Mouse (Mus musculus) liver, embryonic 11.5 days (tissue): Measurements from ENCODE around the gene Pygl. TPM values are rescaled to one million over a fixed set of nuclear protein-coding genes. Genes with fewer than 3 reads are reported as not detected.

Source experiments
- ATAC-seq: fragments of 200-750 bp; cut with Nextera tagmentation; replicated peaks from 2 replicates; pipeline ENCODE4 v1.8.0; 2017; ENCODE audit warnings: moderate number of reproducible peaks, mild to moderate bottlenecking, moderate TSS enrichment, moderate library complexity; ENCODE audit not compliant: low FRiP score
- DNase-seq: peaks from one replicate; pipeline ENCODE4 v3.0.0-alpha.2; 2017; ENCODE audit warnings: low spot score
- H3K27ac ChIP-seq: fragments of 300-500 bp; sonication (generic); 2 replicates; pipeline ENCODE4 v1.5.1; 2014; ENCODE audit warnings: mild to moderate bottlenecking, low read depth, low read length, control low read depth
- H3K27me3 ChIP-seq: fragments of 300-500 bp; sonication (generic); replicated peaks from 2 replicates; pipeline ENCODE4 v1.6.1; 2014; ENCODE audit warnings: low read length, mixed read lengths; ENCODE audit not compliant: control insufficient read depth, insufficient read depth
- H3K36me3 ChIP-seq: fragments of 300-500 bp; sonication (generic); 2 replicates; pipeline ENCODE4 v1.6.1; 2014; ENCODE audit warnings: mild to moderate bottlenecking, low read length, moderate library complexity, mixed read lengths; ENCODE audit not compliant: control insufficient read depth, insufficient read depth
- H3K4me1 ChIP-seq: fragments of 300-500 bp; sonication (generic); replicated peaks from 2 replicates; pipeline ENCODE4 v1.6.1; 2014; ENCODE audit warnings: low read length, mixed read lengths; ENCODE audit not compliant: control insufficient read depth, insufficient read depth
- H3K4me2 ChIP-seq: fragments of 300-500 bp; sonication (generic); 2 replicates; pipeline ENCODE4 v1.6.1; 2014; ENCODE audit warnings: mild to moderate bottlenecking, control low read depth, moderate library complexity
- H3K4me3 ChIP-seq: fragments of 300-500 bp; sonication (generic); 2 replicates; pipeline ENCODE4 v1.5.1; 2014; ENCODE audit warnings: low read depth, low read length, control low read depth
- H3K9ac ChIP-seq: fragments of 300-500 bp; sonication (generic); 2 replicates; pipeline ENCODE4 v1.6.1; 2014; ENCODE audit warnings: low read depth, low read length, control low read depth
- H3K9me3 ChIP-seq: fragments of 300-500 bp; sonication (generic); 2 replicates; pipeline ENCODE4 v1.6.1; 2016; ENCODE audit warnings: low read length, inconsistent platforms, mixed read lengths; ENCODE audit not compliant: control insufficient read depth
- whole genome bisulfite sequencing: fragments of 180-500 bp; shearing (Covaris S2); extraction: QIAGEN DNeasy Blood & Tissue Kit; methylation state at CpG from one replicate; pipeline ENCODE4 v1.1.7; 2014; 5-methylcytosine and 5-hydroxymethylcytosine counted together
- polyA plus RNA-seq: library from polyadenylated mRNA; unstranded; fragments of >200 nt; fragmentation: Nextera tagmentation; extraction: Ambion mirVana; gene quantifications from 2 replicates; pipeline ENCODE4 v1.2.1, GENCODE M21; 2014

Gene Pygl
- 29.8 and 36.2 TPM in 2 replicates for polyA plus RNA-seq

- no peak within 1 kb of the TSS for H3K4me2 ChIP-seq
These were observed at the start of gene Pygl for GRCm38 (mm10) chr12:70231294-70231693. Pygl (minus strand) TSS chr12:70231488.

GRCm38 (mm10) chr12:70280930-70281329 lies 49.6 kb upstream of the Pygl start:
- WGBS, result 90% methylated on average over 2 of the region's 2 CpGs
- H3K27ac ChIP-seq, result no peak overlapping the region
- no peak overlapping the region for H3K4me3 ChIP-seq
- DNase-seq (no peak), ATAC-seq (no peak)
- no peaks in the 10 kb centered on the region for H3K27me3 ChIP-seq
- H3K4me2 ChIP-seq, result no peak overlapping the region
- H3K9ac ChIP-seq, result no peak overlapping the region
- no peaks in the 10 kb centered on the region for H3K36me3 ChIP-seq
- no peaks in the 10 kb centered on the region for H3K9me3 ChIP-seq
- H3K4me1 ChIP-seq, result no peaks in the 10 kb centered on the region

More at GRCm38 (mm10) chr12:70231294-70231693, at the start of gene Pygl:
- DNase-seq (no peak), ATAC-seq (no peak)
- WGBS, result 82% methylated on average over 2 of the region's 2 CpGs
- Histone ChIP-seq H3K9me3 (no peaks in the 10 kb centered on the region), H3K27me3 (no peaks in the 10 kb centered on the region), H3K9ac (no peak within 1 kb of the TSS), H3K4me1 (peaks cover 23% of the 10 kb centered on the region), H3K36me3 (no peaks in the 10 kb centered on the region), H3K4me3 (no peak within 1 kb of the TSS), H3K27ac (0 out of 2 replicates have a peak within 1 kb of the TSS, but pooled peaks have one; percentile 7)

- Histone ChIP-seq H3K4me1 (no peaks in the 10 kb centered on the region), H3K4me2 (no peak overlapping the region), H3K27me3 (no peaks in the 10 kb centered on the region), H3K36me3 (no peaks in the 10 kb centered on the region), H3K4me3 (no peak overlapping the region), H3K9me3 (no peaks in the 10 kb centered on the region), H3K27ac (no peak overlapping the region), H3K9ac (no peak overlapping the region)
- no peak for DNase-seq
- ATAC-seq, result no peak
- WGBS, result 69% methylated on average over 10 of the region's 10 CpGs
These were observed 49.1 kb upstream of the Pygl start for GRCm38 (mm10) chr12:70280381-70280780.

GRCm38 (mm10) chr12:70277071-70277939 lies 46.0 kb upstream of the Pygl start:
- DNase-seq (no peak), ATAC-seq (peak; percentile 65; the same call in 1 of the 2 replicates)
- H3K27ac ChIP-seq, result no peak overlapping the region
- H3K27me3 ChIP-seq, result no peaks in the 10 kb centered on the region
- no peak overlapping the region for H3K4me3 ChIP-seq
- WGBS, result 65% methylated on average over 12 of the region's 12 CpGs
- H3K4me1 ChIP-seq, result no peaks in the 10 kb centered on the region
- H3K36me3 ChIP-seq, result no peaks in the 10 kb centered on the region
- no peak overlapping the region for H3K4me2 ChIP-seq
- no peak overlapping the region for H3K9ac ChIP-seq
- no peaks in the 10 kb centered on the region for H3K9me3 ChIP-seq

GRCm38 (mm10) chr12:70269724-70270123 lies 38.4 kb upstream of the Pygl start:
- ATAC-seq, result no peak
- 78% methylated on average over 6 of the region's 6 CpGs for WGBS

GRCm38 (mm10) chr12:70267314-70267713 lies 36.0 kb upstream of the Pygl start:
- H3K27ac ChIP-seq, result no peak overlapping the region
- no peak overlapping the region for H3K9ac ChIP-seq
- H3K36me3 ChIP-seq, result no peaks in the 10 kb centered on the region

More at GRCm38 (mm10) chr12:70269724-70270123, 38.4 kb upstream of the Pygl start:
- H3K4me2 ChIP-seq, result no peak overlapping the region
- H3K4me3 ChIP-seq, result no peak overlapping the region
- H3K36me3 ChIP-seq, result no peaks in the 10 kb centered on the region
- H3K4me1 ChIP-seq, result no peaks in the 10 kb centered on the region
- H3K27me3 ChIP-seq, result no peaks in the 10 kb centered on the region
- H3K27ac ChIP-seq, result no peak overlapping the region
- no peaks in the 10 kb centered on the region for H3K9me3 ChIP-seq
- no peak overlapping the region for H3K9ac ChIP-seq
- no peak for DNase-seq

GRCm38 (mm10) chr12:70266494-70266931 lies 35.2 kb upstream of the Pygl start:
- H3K9ac ChIP-seq, result no peak overlapping the region
- DNase-seq, result no peak
- H3K9me3 ChIP-seq, result no peaks in the 10 kb centered on the region
- H3K4me1 ChIP-seq, result no peaks in the 10 kb centered on the region
- 28% methylated on average over 8 of the region's 8 CpGs for WGBS
- H3K4me2 ChIP-seq, result no peak overlapping the region
- H3K27me3 ChIP-seq, result no peaks in the 10 kb centered on the region
- H3K4me3 ChIP-seq, result no peak overlapping the region
- H3K36me3 ChIP-seq, result no peaks in the 10 kb centered on the region
- ATAC-seq, result no peak; the same call in 1 of the 2 replicates
- no peak overlapping the region for H3K27ac ChIP-seq

More at GRCm38 (mm10) chr12:70267314-70267713, 36.0 kb upstream of the Pygl start:
- Histone ChIP-seq H3K27me3 (no peaks in the 10 kb centered on the region), H3K4me3 (no peak overlapping the region), H3K4me2 (no peak overlapping the region), H3K4me1 (no peaks in the 10 kb centered on the region), H3K9me3 (no peaks in the 10 kb centered on the region)
- WGBS, result 61% methylated on average over 9 of the region's 9 CpGs
- ATAC-seq (no peak), DNase-seq (no peak)

GRCm38 (mm10) chr12:70263721-70264120 lies 32.4 kb upstream of the Pygl start:
- ATAC-seq (no peak), DNase-seq (no peak)
- Histone ChIP-seq H3K4me2 (no peak overlapping the region), H3K36me3 (no peaks in the 10 kb centered on the region), H3K4me3 (no peak overlapping the region), H3K27me3 (no peaks in the 10 kb centered on the region), H3K9ac (no peak overlapping the region), H3K27ac (no peak overlapping the region), H3K9me3 (no peaks in the 10 kb centered on the region), H3K4me1 (no peaks in the 10 kb centered on the region)
- WGBS, result 81% methylated on average over 7 of the region's 7 CpGs
